Mouse (Mus musculus) embryonic fibroblast, embryonic 13.5 days (primary cell): ENCODE measurements around the gene Rnf25. TPM values are rescaled to one million over a fixed set of nuclear protein-coding genes. Genes with fewer than 3 reads are reported as not detected.

ENCODE experiments used
- H3K27ac ChIP-seq: 2 replicates; pipeline ENCODE4 v1.5.1; 2012; ENCODE audit warnings: low read length, control low read depth, inconsistent platforms; ENCODE audit not compliant: insufficient read depth
- H3K4me1 ChIP-seq: 2 replicates; pipeline ENCODE4 v1.6.1; 2011; ENCODE audit warnings: low read length; ENCODE audit not compliant: control insufficient read depth, insufficient read depth
- H3K4me3 ChIP-seq: 2 replicates; pipeline ENCODE4 v1.5.1; 2011; ENCODE audit warnings: mild to moderate bottlenecking, control low read depth, low read length; ENCODE audit not compliant: insufficient read depth
- CTCF ChIP-seq: IDR thresholded peaks from 2 replicates; pipeline ENCODE4 v1.5.1; 2011; ENCODE audit warnings: mild to moderate bottlenecking, control low read depth, low read length, moderate library complexity, borderline replicate concordance; ENCODE audit not compliant: insufficient read depth
- POLR2A ChIP-seq: IDR thresholded peaks from 2 replicates; pipeline ENCODE4 v1.6.1; 2011; ENCODE audit warnings: low read depth, mild to moderate bottlenecking, control low read depth, low read length, moderate library complexity
- polyA plus RNA-seq: library from polyadenylated mRNA; stranded (reverse); fragments of >200 nt; gene quantifications from 2 replicates; pipeline ENCODE4 v1.2.4, GENCODE M21; 2011; ENCODE audit warnings: low read depth; ENCODE audit not compliant: missing spikeins, insufficient read length

The Rnf25 gene
- polyA plus RNA-seq, result 50.6 and 56.1 TPM in 2 replicates

DNA sequence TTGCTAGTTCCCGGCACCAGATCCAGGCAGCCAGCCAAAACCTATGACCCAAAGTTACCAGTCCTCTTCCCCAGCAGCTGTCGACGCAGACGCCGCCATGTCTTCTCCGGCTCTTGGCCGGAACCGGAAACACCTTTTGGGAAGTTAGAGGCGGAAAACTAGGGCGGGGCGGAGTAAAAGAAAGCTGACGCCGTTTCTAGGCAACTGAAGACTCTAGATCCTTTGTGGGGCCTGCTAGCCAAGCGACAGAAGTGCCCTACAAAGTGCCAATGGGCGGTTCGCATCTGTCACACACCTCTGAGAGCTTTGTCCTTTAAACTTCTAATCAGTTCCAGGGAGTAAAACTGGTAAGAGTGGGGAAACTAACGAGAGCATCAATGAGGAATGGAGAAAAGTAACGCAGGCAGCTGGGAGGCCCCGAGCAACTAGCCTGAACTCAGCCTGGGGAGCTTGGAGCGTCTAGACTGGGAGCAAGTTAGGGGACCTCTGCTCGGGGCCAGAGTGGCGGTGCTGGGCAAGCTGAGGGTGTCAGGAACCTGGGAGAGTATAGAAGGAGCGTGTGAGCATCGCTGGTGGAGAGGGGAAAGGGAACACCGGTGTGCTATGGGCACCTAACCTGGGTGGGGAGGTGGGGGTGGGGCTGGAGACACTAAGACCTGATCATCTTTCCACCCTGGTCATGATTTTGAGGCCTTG is at the start of gene Rnf25, which contains the start of gene Stk36:
Gene Rnf25, minus strand, starts transcription at position 131 of the 696 bp plus-strand sequence.
Gene Stk36, plus strand, starts transcription at position 179 of the 696 bp plus-strand sequence.
- H3K4me3 ChIP-seq, result peak within 1 kb of the TSS; percentile 72
- H3K4me1 ChIP-seq, result no peaks in the 10 kb centered on the region; the same call in 1 of the 2 replicates
- TF ChIP-seq CTCF (no peak), POLR2A (peak; percentile 98)
- no peak within 1 kb of the TSS; the same call in 1 of the 2 replicates for H3K27ac ChIP-seq

DNA sequence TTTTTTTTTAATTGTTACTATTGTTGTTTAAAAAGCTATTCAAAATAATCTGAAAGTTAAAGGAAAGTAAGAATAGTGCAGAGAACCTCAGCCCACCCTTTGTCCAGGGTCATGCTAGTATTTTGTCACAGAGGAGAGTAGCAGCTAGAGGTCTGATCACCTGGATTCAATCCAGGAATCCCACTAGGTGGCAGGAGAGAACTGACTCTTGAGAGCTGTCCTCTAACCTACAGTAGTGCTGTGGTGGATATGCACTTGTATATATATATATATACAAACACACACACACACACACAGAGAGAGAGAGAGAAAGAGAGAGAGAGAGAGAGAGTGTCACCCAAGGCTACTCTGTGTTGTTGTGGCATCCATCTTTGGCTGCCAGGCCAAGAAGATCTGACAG is 42.7 kb upstream of the Rnf25 start:
- no peak overlapping the region for H3K4me3 ChIP-seq
- no peak for TF ChIP-seq POLR2A
- no peak for TF ChIP-seq CTCF

DNA sequence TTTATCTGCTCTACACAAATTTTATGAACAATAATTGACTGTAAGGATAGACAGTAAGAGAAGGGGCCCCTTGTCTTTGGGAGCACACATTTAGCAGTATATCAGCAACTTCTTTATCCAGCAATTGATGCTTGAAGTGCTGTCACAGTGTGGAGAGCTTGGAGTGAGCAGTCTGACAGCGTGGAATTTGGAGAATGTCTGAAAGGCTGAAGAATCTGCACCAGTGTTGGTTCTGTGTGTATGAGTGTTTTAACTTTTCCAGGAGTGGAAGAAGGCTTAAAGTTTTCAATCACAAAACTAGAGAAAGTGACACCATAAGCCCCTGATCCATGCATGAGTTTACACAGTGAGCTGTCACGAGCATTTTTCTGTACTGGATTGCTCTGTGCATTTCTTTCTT is 42.3 kb upstream of the Rnf25 start:
- H3K4me1 ChIP-seq, result no peaks in the 10 kb centered on the region
- H3K4me3 ChIP-seq, result no peak overlapping the region
- TF ChIP-seq POLR2A, result no peak
- no peak for TF ChIP-seq CTCF
- no peak overlapping the region for H3K27ac ChIP-seq

More for the DNA sequence above, 42.7 kb upstream of the Rnf25 start:
- Histone ChIP-seq H3K4me1 (no peaks in the 10 kb centered on the region), H3K27ac (no peak overlapping the region)

DNA sequence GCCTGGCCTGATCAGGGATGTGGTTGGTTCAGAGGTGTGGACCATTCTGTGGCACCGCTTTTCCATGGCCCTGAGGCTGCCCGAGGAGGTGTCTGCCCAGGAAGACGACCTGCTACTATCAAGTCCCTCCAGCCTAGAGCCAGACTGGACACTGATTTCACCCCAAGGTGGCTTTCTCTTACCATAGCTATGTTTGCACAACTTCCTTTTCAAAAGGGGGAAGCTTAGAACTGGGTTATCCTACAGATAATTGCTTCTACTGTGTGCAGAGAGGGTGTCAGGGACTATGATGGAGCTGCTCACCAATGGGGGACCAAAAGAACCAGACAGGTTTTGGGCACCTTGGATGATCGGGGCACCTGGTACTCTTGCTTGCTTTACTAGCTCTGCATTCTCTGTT is 31.5 kb upstream of the Rnf25 start:
- Histone ChIP-seq H3K4me1 (no peaks in the 10 kb centered on the region), H3K27ac (no peak overlapping the region), H3K4me3 (no peak overlapping the region)
- TF ChIP-seq CTCF (no peak), POLR2A (no peak)

DNA sequence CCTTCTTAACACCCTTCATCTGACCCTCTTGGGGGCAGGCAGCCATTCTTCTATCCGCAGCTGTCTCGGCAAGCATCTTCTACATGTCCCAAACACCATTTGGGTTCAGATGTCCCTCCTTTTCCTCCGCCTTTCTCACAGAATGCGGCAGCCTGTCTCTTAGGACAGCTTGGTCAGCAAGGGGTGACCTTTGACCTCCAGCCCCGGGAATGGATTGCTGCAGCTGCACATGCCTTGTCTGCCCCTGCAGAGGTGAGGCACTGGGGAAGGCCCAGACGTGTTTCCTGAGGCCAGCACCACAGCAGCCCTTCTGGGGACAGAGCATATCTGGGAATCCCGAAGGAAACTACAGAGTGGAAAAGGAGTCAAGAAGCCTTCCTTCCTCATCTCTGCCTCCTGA is 26.8 kb upstream of the Rnf25 start:
- Histone ChIP-seq H3K4me3 (no peak overlapping the region), H3K27ac (no peak overlapping the region), H3K4me1 (no peaks in the 10 kb centered on the region)
- TF ChIP-seq POLR2A, result no peak
- no peak for TF ChIP-seq CTCF

DNA sequence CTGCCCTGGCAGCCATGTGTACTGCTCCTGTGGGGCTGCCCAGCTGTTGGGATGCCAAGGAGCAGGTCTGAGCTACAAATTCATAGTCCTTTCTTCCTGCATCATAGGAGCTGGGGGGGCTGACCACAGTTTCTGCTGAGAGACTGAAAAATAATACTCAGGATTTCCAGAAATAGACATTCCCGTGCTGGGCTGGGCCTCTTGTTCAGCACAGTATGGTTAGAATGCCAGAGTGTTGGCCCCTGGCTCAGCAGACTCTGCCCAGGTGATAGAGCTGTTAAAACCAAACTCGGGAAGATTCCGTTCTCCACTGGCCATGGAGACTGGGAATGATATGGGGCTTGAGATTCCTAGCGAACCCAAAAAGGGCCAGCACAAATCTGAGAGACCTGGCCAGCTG is 24.9 kb upstream of the Rnf25 start:
- no peak for TF ChIP-seq CTCF
- no peak for TF ChIP-seq POLR2A
- Histone ChIP-seq H3K4me1 (no peaks in the 10 kb centered on the region), H3K4me3 (no peak overlapping the region), H3K27ac (no peak overlapping the region)

DNA sequence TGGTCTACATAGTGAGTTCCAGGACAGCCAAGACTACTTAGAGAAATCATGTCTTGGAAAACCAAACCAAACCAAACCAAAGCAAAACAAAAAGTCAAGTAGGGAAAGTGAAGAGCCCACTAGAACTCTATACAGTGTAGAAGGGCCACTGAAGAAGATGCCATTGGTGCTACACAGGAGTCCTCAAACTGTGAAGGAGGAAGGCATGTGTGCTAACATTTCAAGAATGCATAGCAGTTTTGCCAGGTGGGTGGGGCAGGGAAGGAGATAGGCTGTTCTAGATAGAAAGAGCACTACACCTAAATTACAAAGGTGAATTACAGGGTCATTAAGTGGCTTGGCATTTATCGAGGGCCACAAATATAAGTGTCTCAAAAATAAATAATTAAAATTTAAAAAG is 23.0 kb upstream of the Rnf25 start:
- H3K4me3 ChIP-seq, result no peak overlapping the region
- TF ChIP-seq CTCF (no peak), POLR2A (no peak)
- H3K4me1 ChIP-seq, result no peaks in the 10 kb centered on the region
- H3K27ac ChIP-seq, result no peak overlapping the region

DNA sequence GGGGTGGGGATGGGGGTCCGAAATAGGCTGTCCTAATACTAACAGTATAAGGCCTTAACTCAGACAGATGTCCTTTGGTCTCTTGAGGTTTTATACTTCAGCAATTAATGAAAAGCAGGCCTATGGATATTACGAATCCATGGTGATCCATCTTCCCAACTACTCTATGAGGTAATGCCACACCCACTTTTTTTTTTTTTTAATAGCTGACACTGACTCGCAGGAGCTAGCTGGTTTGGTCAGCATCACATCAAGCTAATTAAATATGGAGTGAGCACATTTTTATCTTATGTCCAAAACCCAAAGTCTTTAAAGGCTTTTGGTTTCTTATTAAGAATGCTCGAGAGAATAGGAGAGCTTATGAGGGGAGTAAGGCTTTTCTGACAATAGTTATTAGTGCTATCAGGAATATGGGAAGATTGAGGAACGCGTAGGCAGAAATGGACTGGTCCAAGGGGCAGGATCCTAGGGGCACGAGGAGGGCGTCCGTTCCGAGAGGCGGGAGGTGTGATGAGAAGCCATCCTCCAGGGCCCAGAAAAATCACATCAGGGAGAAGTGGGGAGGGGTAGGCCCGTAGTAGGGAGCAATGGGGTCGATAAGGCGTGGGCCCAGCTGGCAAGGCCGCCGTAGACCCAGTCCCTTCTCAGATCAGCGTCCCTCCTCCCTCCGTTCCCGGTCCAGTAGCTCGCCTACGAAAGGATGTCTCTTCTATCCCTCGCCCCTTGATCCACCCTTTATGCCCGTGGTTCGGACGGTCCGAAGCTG is 513 bp downstream of the Rnf25 start:
- H3K4me1 ChIP-seq, result no peaks in the 10 kb centered on the region; the same call in 1 of the 2 replicates
- no peak overlapping the region; the same call in 1 of the 2 replicates for H3K27ac ChIP-seq
- H3K4me3 ChIP-seq, result peak overlapping the region; percentile 72
- TF ChIP-seq POLR2A, result no peak
- no peak for TF ChIP-seq CTCF

DNA sequence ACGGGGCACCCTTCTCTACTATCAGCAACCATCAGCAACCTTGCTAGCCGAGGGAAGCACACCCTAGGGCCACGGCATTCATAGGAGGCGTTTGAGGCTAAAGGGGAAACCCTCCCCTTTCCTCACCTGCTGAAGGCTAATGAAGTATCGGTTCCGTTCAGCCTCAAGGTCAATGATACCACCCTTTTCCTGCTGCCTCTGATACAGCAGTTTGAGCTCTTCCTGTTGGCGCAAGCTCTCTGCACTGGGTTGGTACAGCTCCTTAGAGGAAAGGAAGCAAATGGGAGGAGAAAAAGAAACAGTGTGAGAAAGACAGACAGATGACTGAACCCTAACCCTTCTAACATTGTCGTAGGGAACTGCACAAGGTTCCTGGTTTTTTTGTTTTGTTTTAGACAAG is 6.8 kb downstream of the Rnf25 start:
- H3K4me3 ChIP-seq, result no peak overlapping the region
- H3K27ac ChIP-seq, result no peak overlapping the region
- H3K4me1 ChIP-seq, result no peaks in the 10 kb centered on the region
- TF ChIP-seq CTCF, result no peak
- no peak for TF ChIP-seq POLR2A
